Comparison of ENCODE assay signal across 16 mouse cellular contexts in genomic region chr15:82325382-82325781, GRCm38 (mm10). TPM values are rescaled to one million over a fixed set of nuclear protein-coding genes. Genes with fewer than 3 reads are reported as not detected.
"Had no signal": no experiment of that assay in that cellular context is flagged by ENCODE, and none has a peak within 500 bp of the region (broad histone marks: within the 10 kb centered on the region; RNA-seq: fewer than 3 reads in every experiment).

No protein-coding gene starts in this region.

- DNase-seq: kidney, adult 11 months; kidney, postnatal 10 days; liver; liver, embryonic 13.5 days; liver, postnatal 0 days; right cerebral cortex, postnatal 4 days; spleen, adult 18-20 months; thymus, postnatal 14 days had no signal

- H3K36me3 ChIP-seq: midbrain, embryonic 15.5 days had no signal

- H3K9ac ChIP-seq: liver, embryonic 13.5 days; liver, postnatal 0 days; midbrain, embryonic 15.5 days; neural tube, embryonic 15.5 days had no signal

- H3K27me3 ChIP-seq: liver, embryonic 13.5 days; midbrain, embryonic 15.5 days; neural tube, embryonic 15.5 days had no signal

- ATAC-seq: liver, postnatal 0 days; midbrain, embryonic 15.5 days had no signal

- H3K4me1 ChIP-seq: midbrain, embryonic 15.5 days; neural tube, embryonic 15.5 days had no signal

- H3K9me3 ChIP-seq: midbrain, embryonic 15.5 days; neural tube, embryonic 15.5 days had no signal

- H3K4me2 ChIP-seq: liver, embryonic 13.5 days; midbrain, embryonic 11.5 days; midbrain, embryonic 15.5 days; neural tube, embryonic 15.5 days had no signal

- H3K4me3 ChIP-seq: left cerebral cortex, adult 2 months; liver, embryonic 13.5 days; megakaryocyte, embryonic 14.5 days; midbrain, embryonic 15.5 days; neural tube, embryonic 15.5 days had no signal

- H3K27ac ChIP-seq: left cerebral cortex, adult 2 months; liver, embryonic 13.5 days; midbrain, embryonic 15.5 days; neural tube, embryonic 15.5 days had no signal

RNA-seq across cellular contexts. Expression of gene Wbp2nl, which starts 26.6 kb away (rescaled TPM):
- total RNA-seq: layer of hippocampus, adult 8-10 months; layer of hippocampus, postnatal 14 days; left cerebral cortex, adult 2 months; left cerebral cortex, postnatal 14 days had no signal
- polyA plus RNA-seq: midbrain, embryonic 11.5 days; midbrain, embryonic 15.5 days had no signal
